Mouse (Mus musculus): ENCODE measurements around the gene Olfr1359. TPM values are rescaled to one million over a fixed set of nuclear protein-coding genes. Genes with fewer than 3 reads are reported as not detected.

The Olfr1359 gene
- total RNA-seq (2014; rRNA removed), result not detected in 2 replicates
- not detected in 2 replicates for polyA plus RNA-seq (2015; fragmentation: Nextera tagmentation; extraction: Ambion mirVana)

- Histone ChIP-seq H3K27ac (ENCODE audit: low read depth, low read length) (no peak within 1 kb of the TSS), H3K4me1 (ENCODE audit: insufficient read depth) (no peaks in the 10 kb centered on the region), H3K9ac (no peak within 1 kb of the TSS), H3K9me3 (ENCODE audit: low read length) (no peaks in the 10 kb centered on the region), H3K4me3 (ENCODE audit: low read depth, low read length) (no peak within 1 kb of the TSS), H3K4me2 (ENCODE audit: low read depth) (no peak within 1 kb of the TSS), H3K27me3 (ENCODE audit: insufficient read depth, low read length) (no peaks in the 10 kb centered on the region), H3K36me3 (ENCODE audit: insufficient read depth) (no peaks in the 10 kb centered on the region)
- ATAC-seq, result no peak
- no peak for DNase-seq
- TF ChIP-seq CTCF (IDR thresholded peaks at IDR 0.05; ENCODE audit: low read depth), result no peak
Observed at GRCm38 (mm10) chr13:21697811-21698210, at the start of gene Olfr1359. Gene Olfr1359 (plus strand): TSS chr13:21698111.

GRCm38 (mm10) chr13:21663286-21663685 is 34.6 kb upstream of the Olfr1359 start, which contains the start of gene Olfr1361:
Gene Olfr1361 (minus strand): TSS chr13:21663386.
- DNase-seq (no peak), ATAC-seq (no peak)
- Histone ChIP-seq H3K9me3 (ENCODE audit: low read length) (no peaks in the 10 kb centered on the region), H3K4me3 (ENCODE audit: low read depth, low read length) (no peak within 1 kb of the TSS), H3K27me3 (ENCODE audit: insufficient read depth, low read length) (no peaks in the 10 kb centered on the region), H3K4me2 (ENCODE audit: low read depth) (no peak within 1 kb of the TSS), H3K27ac (ENCODE audit: low read depth, low read length) (no peak within 1 kb of the TSS), H3K36me3 (ENCODE audit: insufficient read depth) (no peaks in the 10 kb centered on the region), H3K9ac (no peak within 1 kb of the TSS), H3K4me1 (ENCODE audit: insufficient read depth) (no peaks in the 10 kb centered on the region)
- WGBS, result 87% methylated on average over 2 of the region's 2 CpGs
- no peak for TF ChIP-seq CTCF (IDR thresholded peaks at IDR 0.05; ENCODE audit: low read depth)

- WGBS, result 83% methylated on average over 2 of the region's 2 CpGs
- no peak for TF ChIP-seq CTCF (IDR thresholded peaks at IDR 0.05; ENCODE audit: low read depth)
- no peak for DNase-seq
- ATAC-seq, result no peak
- Histone ChIP-seq H3K4me3 (ENCODE audit: low read depth, low read length) (no peak within 1 kb of the TSS), H3K4me2 (ENCODE audit: low read depth) (no peak within 1 kb of the TSS), H3K9ac (no peak within 1 kb of the TSS), H3K27ac (ENCODE audit: low read depth, low read length) (no peak within 1 kb of the TSS), H3K9me3 (ENCODE audit: low read length) (no peaks in the 10 kb centered on the region), H3K36me3 (ENCODE audit: insufficient read depth) (no peaks in the 10 kb centered on the region), H3K4me1 (ENCODE audit: insufficient read depth) (no peaks in the 10 kb centered on the region), H3K27me3 (ENCODE audit: insufficient read depth, low read length) (no peaks in the 10 kb centered on the region)
Observed at GRCm38 (mm10) chr13:21677305-21677704, 20.6 kb upstream of the Olfr1359 start, which contains the start of gene Olfr1360. Gene Olfr1360 (minus strand): TSS chr13:21677405.

- no peak for TF ChIP-seq CTCF (IDR thresholded peaks at IDR 0.05; ENCODE audit: low read depth)
- H3K9ac ChIP-seq, result no peak overlapping the region
- 67% methylated on average over 4 of the region's 4 CpGs for WGBS
- no peak for DNase-seq
- no peak overlapping the region for H3K27ac ChIP-seq (ENCODE audit: low read depth, low read length)
- no peaks in the 10 kb centered on the region for H3K4me1 ChIP-seq (ENCODE audit: insufficient read depth)
- H3K4me2 ChIP-seq (ENCODE audit: low read depth), result no peak overlapping the region
- H3K9me3 ChIP-seq (ENCODE audit: low read length), result no peaks in the 10 kb centered on the region
- no peaks in the 10 kb centered on the region for H3K36me3 ChIP-seq (ENCODE audit: insufficient read depth)
- ATAC-seq, result no peak
- H3K27me3 ChIP-seq (ENCODE audit: insufficient read depth, low read length), result no peaks in the 10 kb centered on the region
- H3K4me3 ChIP-seq (ENCODE audit: low read depth, low read length), result no peak overlapping the region
Observed at GRCm38 (mm10) chr13:21706669-21707068, 8.8 kb downstream of the Olfr1359 start.

GRCm38 (mm10) chr13:21710031-21710711 is 12.3 kb downstream of the Olfr1359 start:
- TF ChIP-seq CTCF (IDR thresholded peaks at IDR 0.05; ENCODE audit: low read depth), result peak; percentile 84
- peak; percentile 86 for ATAC-seq
- H3K9me3 ChIP-seq (ENCODE audit: low read length), result no peaks in the 10 kb centered on the region
- peak overlapping the region; percentile 25 for H3K4me2 ChIP-seq (ENCODE audit: low read depth)
- H3K9ac ChIP-seq, result peak overlapping the region; percentile 55
- peak; percentile 93 for DNase-seq
- peaks cover 3% of the 10 kb centered on the region; the same call in 1 of the 2 replicates for H3K4me1 ChIP-seq (ENCODE audit: insufficient read depth)
- WGBS, result under 1% methylated on average over 32 of the region's 32 CpGs
- H3K27me3 ChIP-seq (ENCODE audit: insufficient read depth, low read length), result no peaks in the 10 kb centered on the region
- peak overlapping the region; percentile 64 for H3K4me3 ChIP-seq (ENCODE audit: low read depth, low read length)
- no peaks in the 10 kb centered on the region for H3K36me3 ChIP-seq (ENCODE audit: insufficient read depth)
- H3K27ac ChIP-seq (ENCODE audit: low read depth, low read length), result peak overlapping the region; percentile 77

- H3K36me3 ChIP-seq (ENCODE audit: insufficient read depth), result no peaks in the 10 kb centered on the region
- no peaks in the 10 kb centered on the region for H3K9me3 ChIP-seq (ENCODE audit: low read length)
- no peak for TF ChIP-seq CTCF (IDR thresholded peaks at IDR 0.05; ENCODE audit: low read depth)
- H3K27ac ChIP-seq (ENCODE audit: low read depth, low read length), result no peak overlapping the region
- DNase-seq, result peak; percentile 91
- H3K4me2 ChIP-seq (ENCODE audit: low read depth), result peak overlapping the region; percentile 65
- peak overlapping the region; percentile 55 for H3K9ac ChIP-seq
- peak overlapping the region; percentile 64 for H3K4me3 ChIP-seq (ENCODE audit: low read depth, low read length)
- peak; percentile 87 for ATAC-seq
- peaks cover 6% of the 10 kb centered on the region; the same call in 1 of the 2 replicates for H3K4me1 ChIP-seq (ENCODE audit: insufficient read depth)
- no peaks in the 10 kb centered on the region for H3K27me3 ChIP-seq (ENCODE audit: insufficient read depth, low read length)
- WGBS, result 2% methylated on average over 22 of the region's 22 CpGs
Observed at GRCm38 (mm10) chr13:21710821-21711525, 13.1 kb downstream of the Olfr1359 start.

- peaks cover 6% of the 10 kb centered on the region; the same call in 1 of the 2 replicates for H3K4me1 ChIP-seq (ENCODE audit: insufficient read depth)
- 18% methylated on average over 4 of the region's 4 CpGs for WGBS
- H3K36me3 ChIP-seq (ENCODE audit: insufficient read depth), result no peaks in the 10 kb centered on the region
- no peak for TF ChIP-seq CTCF (IDR thresholded peaks at IDR 0.05; ENCODE audit: low read depth)
- no peak overlapping the region for H3K27ac ChIP-seq (ENCODE audit: low read depth, low read length)
- H3K4me3 ChIP-seq (ENCODE audit: low read depth, low read length), result peak overlapping the region; percentile 64
- ATAC-seq (no peak), DNase-seq (no peak)
- H3K9me3 ChIP-seq (ENCODE audit: low read length), result no peaks in the 10 kb centered on the region
- H3K27me3 ChIP-seq (ENCODE audit: insufficient read depth, low read length), result no peaks in the 10 kb centered on the region
- peak overlapping the region; percentile 65 for H3K4me2 ChIP-seq (ENCODE audit: low read depth)
- peak overlapping the region; percentile 47; the same call in 1 of the 2 replicates for H3K9ac ChIP-seq
Observed at GRCm38 (mm10) chr13:21711698-21712097, 13.8 kb downstream of the Olfr1359 start.

Data from forebrain, postnatal 0 days (tissue).